Mouse (Mus musculus): ENCODE data around the gene Gas1.

- TF ChIP-seq MAFK (IDR thresholded peaks at IDR 0.05; ENCODE audit: insufficient read depth, low read depth, low read length) (no peak), CHD2 (IDR thresholded peaks at IDR 0.05; ENCODE audit: low read depth, low read length) (no peak), ZNF384 (IDR thresholded peaks at IDR 0.05; ENCODE audit: low read depth, low read length) (no peak)
Measured at GRCm38 (mm10) chr13:60147857-60148181, 29.3 kb downstream of the Gas1 start.
